Mouse (Mus musculus) kidney, embryonic 15.5 days (tissue): Measurements from ENCODE around the gene Cep19. TPM values are rescaled to one million over a fixed set of nuclear protein-coding genes. Genes with fewer than 3 reads are reported as not detected.

Source experiments
- polyA plus RNA-seq: library from polyadenylated mRNA; unstranded; fragments of >200 nt; fragmentation: Nextera tagmentation; extraction: Ambion mirVana; gene quantifications from 2 replicates; pipeline ENCODE4 v1.2.1, GENCODE M21; 2015

Cep19 gene
- polyA plus RNA-seq, 1 experiment from 2014 or later = 38.3 TPM

Other genes with a start within 250 kb of the Cep19 start
- gene Meltf, start 221.0 kb upstream of the Cep19 start, polyA plus RNA-seq = 0.39 and 0.40 TPM in 2 replicates
- 0.62 and 0.86 TPM in 2 replicates for gene Pigz, start 165.9 kb upstream of the Cep19 start, polyA plus RNA-seq
- gene 0610012G03Rik, start 151.3 kb upstream of the Cep19 start, polyA plus RNA-seq = 89.6 and 93.8 TPM in 2 replicates
- gene Ncbp2, start 151.3 kb upstream of the Cep19 start, polyA plus RNA-seq = 110 and 121 TPM in 2 replicates
- 16.1 TPM in 2 replicates for gene Senp5, start 96.5 kb upstream of the Cep19 start, polyA plus RNA-seq
- 37.5 and 39.0 TPM in 2 replicates for gene Pak2, start 20.5 kb upstream of the Cep19 start, polyA plus RNA-seq
- 127 and 131 TPM in 2 replicates for gene Pigx, start 60 bp upstream of the Cep19 start, polyA plus RNA-seq
- 17.7 and 17.8 TPM in 2 replicates for gene Nrros, start 65.8 kb downstream of the Cep19 start, polyA plus RNA-seq
- not detected in 2 replicates for gene Bex6, start 80.0 kb downstream of the Cep19 start, polyA plus RNA-seq
- gene Fbxo45, start 147.4 kb downstream of the Cep19 start, polyA plus RNA-seq = 10.4 and 11.2 TPM in 2 replicates
- 19.3 and 19.5 TPM in 2 replicates for gene Wdr53, start 147.4 kb downstream of the Cep19 start, polyA plus RNA-seq
- gene Smco1, start 171.7 kb downstream of the Cep19 start, polyA plus RNA-seq = not detected in 2 replicates
- gene Rnf168, start 177.7 kb downstream of the Cep19 start, polyA plus RNA-seq = 31.2 and 31.5 TPM in 2 replicates
- gene Ubxn7, start 232.5 kb downstream of the Cep19 start, polyA plus RNA-seq = 25.4 and 27.3 TPM in 2 replicates